Mouse (Mus musculus) gastrocnemius, adult 2 months (tissue): ENCODE measurements around the gene Stxbp1. TPM values are rescaled to one million over a fixed set of nuclear protein-coding genes. Genes with fewer than 3 reads are reported as not detected.

ENCODE experiments used
- DNase-seq: peaks from one replicate; pipeline ENCODE4 v3.0.0; 2022
- H3K27ac ChIP-seq: fragments of 200-600 bp; 2 replicates; pipeline ENCODE4 v1.8.1; 2022; ENCODE audit warnings: mild to moderate bottlenecking
- H3K4me3 ChIP-seq: fragments of 200-600 bp; 2 replicates; pipeline ENCODE4 v1.8.1; 2022; ENCODE audit warnings: mild to moderate bottlenecking, moderate library complexity
- CTCF ChIP-seq: fragments of 200-600 bp; IDR thresholded peaks from 2 replicates; pipeline ENCODE4 v1.8.1; 2022; ENCODE audit warnings: antibody characterized with exemption, mild to moderate bottlenecking, moderate library complexity
- intact Hi-C: fragments of 180-260 bp; cut with DNase I; formaldehyde crosslinking; loops from one replicate; pipeline ENCODE4 v1.15.1; 2025
- total RNA-seq, 2 experiments: library from RNA; stranded (reverse); gene quantifications; 2 replicates each; pipeline ENCODE4 v1.2.3; 2021

The Stxbp1 gene
- total RNA-seq, 2 experiments from 2014 or later: 2.0 to 3.9 TPM

DNA sequence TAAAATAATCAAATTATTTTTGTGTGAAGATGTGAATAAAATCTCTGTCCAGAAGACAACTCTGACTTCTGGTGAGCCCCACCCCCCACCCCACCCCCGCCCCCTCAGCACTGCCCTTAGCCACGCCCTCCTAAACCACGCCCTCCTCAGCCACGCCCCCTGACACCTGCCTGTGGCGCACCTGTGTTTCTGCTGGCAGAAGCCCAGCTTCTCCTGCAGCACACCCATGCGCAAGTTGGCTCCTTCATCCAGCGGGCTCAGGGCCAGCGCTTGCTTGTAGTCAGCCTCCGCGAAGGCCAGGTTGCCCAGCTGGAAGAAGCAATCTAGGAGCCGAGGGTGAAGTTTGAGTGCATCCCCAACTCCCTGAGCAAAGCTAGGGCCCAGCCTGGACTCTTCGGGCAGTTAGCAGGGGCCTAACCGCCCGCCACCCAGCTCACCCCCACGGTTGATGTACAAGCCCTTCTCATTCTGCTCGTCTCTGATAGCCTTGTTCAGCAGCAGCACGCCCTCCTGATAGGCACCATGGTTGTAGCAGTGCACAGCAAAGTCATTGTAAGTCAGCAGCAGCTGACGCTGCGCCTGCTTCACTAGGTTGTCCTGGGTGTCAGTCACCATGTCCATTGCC is 78.3 kb downstream of the Stxbp1 start:
- TF ChIP-seq CTCF: no peak
- no peak for DNase-seq
- Histone ChIP-seq H3K27ac (no peak overlapping the region), H3K4me3 (no peak overlapping the region)
- intact Hi-C loops: no loop called here

DNA sequence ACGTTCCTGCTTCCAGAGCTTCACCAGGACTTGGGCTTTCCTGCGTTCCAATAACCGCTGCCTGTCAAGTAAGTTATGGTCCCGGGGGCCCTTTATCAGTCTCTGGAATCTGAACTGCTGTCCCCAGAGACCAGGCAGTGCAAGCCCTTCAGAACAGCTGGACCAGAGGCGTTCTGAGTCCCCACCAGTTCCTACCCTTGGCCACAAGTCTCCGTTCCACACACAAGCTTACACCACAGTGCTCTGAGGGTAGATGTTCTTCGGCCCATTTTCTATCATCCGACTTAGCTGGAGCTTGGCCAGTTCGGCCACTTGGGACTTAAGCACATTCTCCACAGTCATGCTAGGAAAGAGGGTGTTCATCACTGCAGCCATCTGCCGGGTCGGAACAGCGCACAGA is 79.8 kb downstream of the Stxbp1 start:
- Histone ChIP-seq H3K4me3 (no peak overlapping the region), H3K27ac (no peak overlapping the region)
- TF ChIP-seq CTCF: no peak
- intact Hi-C loops: no loop called here
- DNase-seq: no peak

DNA sequence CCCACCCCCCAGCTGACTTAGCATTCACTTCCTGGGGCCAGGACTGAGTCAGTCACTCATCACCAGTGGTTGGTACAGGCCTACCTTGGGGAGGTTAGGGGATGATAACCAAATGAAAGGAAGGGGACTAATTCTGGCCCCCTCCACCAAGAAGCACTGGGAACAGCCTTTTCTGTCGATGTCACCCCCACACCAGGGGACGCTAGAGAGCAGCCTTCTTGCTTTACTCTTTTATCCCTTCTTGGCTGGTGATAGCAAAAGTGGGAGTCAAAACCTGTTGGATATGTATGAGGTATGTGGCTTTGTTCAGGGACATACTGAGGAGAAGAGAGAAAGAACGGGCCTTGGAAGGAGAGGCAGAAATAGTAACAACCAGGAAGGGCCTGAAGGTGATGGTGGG is 83.7 kb downstream of the Stxbp1 start:
- TF ChIP-seq CTCF: no peak
- Histone ChIP-seq H3K27ac (no peak overlapping the region), H3K4me3 (no peak overlapping the region)
- intact Hi-C loops: no loop called here
- DNase-seq: no peak

DNA sequence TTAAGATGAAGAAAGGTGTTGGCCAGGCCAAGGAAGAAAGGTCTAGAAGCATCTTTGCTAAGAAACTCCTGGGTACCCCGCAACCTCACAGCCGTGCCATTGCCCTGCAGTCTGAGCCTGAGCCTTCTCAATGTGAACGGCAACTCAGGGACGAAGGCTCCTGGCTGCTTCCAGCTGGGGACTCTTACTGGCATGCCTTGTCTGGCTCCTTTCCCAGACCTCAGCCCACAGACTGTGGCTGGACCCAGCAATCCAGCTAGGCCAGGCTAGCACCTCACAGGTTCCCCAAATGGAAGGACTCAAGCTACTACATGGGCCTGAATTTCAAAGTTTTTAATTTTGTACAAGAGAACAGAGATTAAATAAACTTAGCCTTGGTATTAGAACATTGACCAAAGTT is 85.2 kb downstream of the Stxbp1 start:
- intact Hi-C loops: no loop called here

DNA sequence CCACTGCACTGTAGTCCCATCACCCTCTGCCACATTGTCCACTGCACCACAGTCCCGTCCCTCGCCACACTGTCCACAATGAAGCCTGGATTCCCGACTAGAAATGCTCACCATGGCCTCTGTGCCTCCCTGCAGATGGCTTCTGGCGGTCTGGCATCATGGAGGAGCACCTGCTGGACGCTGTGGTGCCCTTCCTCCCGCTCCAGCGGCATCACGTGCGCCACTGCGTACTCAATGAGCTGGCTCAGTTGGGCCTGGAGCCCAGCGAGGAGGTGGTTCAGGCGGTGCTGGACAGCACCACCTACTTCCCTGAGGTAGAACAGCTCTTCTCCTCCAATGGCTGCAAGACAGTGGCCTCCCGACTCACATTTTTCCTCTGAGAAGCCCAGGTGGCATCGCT is 85.7 kb downstream of the Stxbp1 start:
- H3K4me3 ChIP-seq: no peak overlapping the region
- TF ChIP-seq CTCF: no peak
- no peak for DNase-seq
- intact Hi-C loops: no loop called here
- H3K27ac ChIP-seq: no peak overlapping the region

More for the DNA sequence above, 85.2 kb downstream of the Stxbp1 start:
- Histone ChIP-seq H3K27ac (no peak overlapping the region), H3K4me3 (no peak overlapping the region)
- no peak for DNase-seq
- TF ChIP-seq CTCF: no peak

DNA sequence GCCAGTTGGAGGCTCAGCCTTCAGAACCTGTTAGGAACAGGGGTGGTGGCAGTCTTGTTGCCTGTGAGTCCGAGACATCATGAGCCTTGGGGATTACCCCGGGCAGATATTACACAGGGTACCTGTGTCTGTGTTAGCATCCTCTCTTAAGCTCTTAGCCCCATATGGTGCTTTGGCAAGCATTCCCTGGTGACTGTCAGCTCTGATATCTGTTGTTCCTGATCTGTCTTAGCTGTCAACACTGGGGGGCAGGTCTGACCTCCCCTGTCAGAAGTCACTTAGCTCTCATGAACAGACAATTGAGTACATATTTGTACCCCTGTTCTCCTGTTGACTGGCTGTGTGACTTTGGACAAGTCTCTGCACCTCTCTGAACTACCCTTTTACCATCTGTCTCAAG is 88.0 kb downstream of the Stxbp1 start:
- Histone ChIP-seq H3K27ac (no peak overlapping the region), H3K4me3 (no peak overlapping the region)
- intact Hi-C loops: no loop called here
- no peak for DNase-seq
- TF ChIP-seq CTCF: no peak

DNA sequence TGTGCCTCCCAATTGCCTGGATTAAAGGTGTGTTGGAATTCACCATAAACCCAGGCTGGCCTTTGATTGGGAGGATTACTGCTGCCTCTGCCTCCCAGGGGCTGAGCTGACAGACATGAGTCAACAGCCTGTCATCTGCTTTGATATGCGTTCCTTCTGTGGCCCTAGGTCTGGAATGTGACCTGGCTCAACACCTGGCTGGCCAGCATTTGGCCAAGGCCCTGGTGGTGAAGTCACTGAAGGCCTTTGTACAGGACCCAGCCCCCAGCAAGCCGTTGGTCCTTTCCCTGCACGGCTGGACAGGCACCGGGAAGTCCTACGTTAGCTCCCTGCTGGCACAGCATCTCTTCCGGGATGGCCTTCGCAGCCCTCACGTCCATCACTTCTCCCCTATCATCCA is 88.5 kb downstream of the Stxbp1 start:
- TF ChIP-seq CTCF: no peak

DNA sequence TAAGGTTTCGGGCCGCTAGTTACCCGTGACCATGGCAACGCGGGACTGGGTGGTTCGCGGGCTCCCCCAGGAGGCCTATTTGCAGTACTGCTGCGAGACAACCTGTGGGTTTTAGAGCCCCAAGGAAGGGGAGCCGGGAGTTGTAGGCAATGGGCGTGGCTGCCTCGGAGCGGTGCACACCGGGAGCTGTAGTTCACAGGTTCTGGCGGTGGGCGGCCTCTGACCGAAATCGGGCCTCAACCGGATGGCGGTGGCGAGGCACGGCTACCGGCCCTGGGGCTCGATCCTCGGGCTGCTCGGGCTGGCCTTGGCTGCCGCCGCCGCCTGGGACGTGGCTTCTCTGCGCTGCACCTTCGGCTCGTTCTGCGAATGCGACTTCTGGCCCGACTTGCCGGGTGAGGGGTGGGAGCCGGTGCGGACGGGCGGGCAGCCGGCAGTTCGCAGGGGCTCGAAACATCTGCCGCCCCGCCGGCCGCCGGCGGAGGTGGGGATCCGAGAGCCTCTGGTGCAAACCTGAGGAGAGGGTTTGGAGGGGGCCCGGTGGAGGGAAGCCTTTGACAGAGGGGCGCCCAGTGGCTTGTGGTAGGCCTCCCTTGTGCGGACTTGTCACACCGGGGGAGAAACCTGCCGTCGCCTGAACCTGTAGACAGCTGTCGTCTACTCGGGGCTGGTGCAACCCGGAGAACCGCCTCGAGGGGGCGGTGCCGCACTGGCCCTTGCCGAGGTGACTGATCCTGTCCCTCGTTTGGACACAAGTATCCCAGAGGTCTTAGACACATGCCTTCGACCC is 89.8 kb downstream of the Stxbp1 start, which contains the start of gene Tor2a:
Gene Tor2a (plus strand): TSS at position 179 of the 790 bp plus-strand sequence.
- intact Hi-C loops: loop anchor here (1.0 kb wide), 1 partner anchor 43 kb away; no protein-coding TSS in a partner anchor
- TF ChIP-seq CTCF: peak; percentile 98
- peak; percentile 98 for DNase-seq
- Histone ChIP-seq H3K4me3 (peak within 1 kb of the TSS; percentile 93), H3K27ac (peak within 1 kb of the TSS; percentile 90)

More for the DNA sequence above, 88.5 kb downstream of the Stxbp1 start:
- H3K4me3 ChIP-seq: no peak overlapping the region
- no peak overlapping the region for H3K27ac ChIP-seq
- intact Hi-C loops: no loop called here
- DNase-seq: no peak

DNA sequence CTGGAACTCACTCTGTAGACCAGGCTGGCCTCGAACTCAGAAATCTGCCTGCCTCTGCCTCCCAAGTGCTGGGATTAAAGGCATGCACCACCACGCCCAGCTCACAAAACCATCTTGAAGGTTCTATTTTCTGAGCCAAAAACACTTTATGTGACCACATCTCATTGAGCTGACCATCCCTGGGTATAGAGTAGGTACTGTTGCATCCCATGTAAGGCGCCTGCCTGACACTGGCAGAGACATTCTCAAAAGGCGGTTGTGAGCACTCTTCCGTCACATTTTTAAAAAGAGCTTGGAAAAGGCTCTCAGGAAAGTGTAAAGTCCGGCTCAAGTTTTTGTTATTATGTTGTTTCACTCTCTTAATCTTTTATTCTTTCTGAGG is 90.4 kb downstream of the Stxbp1 start:
- intact Hi-C loops: loop anchor here (1.0 kb wide), 1 partner anchor 42 kb away; no protein-coding TSS in a partner anchor
- Histone ChIP-seq H3K27ac (peak overlapping the region; percentile 46; the same call in 1 of the 2 replicates), H3K4me3 (peak overlapping the region; percentile 93)
- TF ChIP-seq CTCF: no peak
- DNase-seq: no peak

DNA sequence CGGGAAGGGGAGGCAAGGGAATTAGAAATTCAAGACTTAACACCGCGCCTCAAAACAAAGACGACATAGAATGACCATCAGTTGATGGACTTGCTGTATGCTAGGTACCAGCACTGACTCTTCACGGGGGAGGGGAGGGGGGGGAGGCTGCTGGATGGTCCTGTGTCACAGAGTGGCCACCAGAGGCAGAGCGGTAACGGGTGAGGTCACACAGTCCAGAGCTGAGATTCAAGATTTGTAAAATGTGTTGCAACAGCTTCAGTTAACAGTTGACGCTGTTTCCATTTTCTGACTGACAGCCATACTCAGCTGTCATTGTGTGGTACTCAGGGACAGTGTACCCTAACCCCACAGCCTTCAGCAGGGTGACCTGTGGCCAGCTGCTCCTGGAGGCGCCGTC is 94.9 kb downstream of the Stxbp1 start:
- no peak overlapping the region for H3K4me3 ChIP-seq
- no peak for DNase-seq
- H3K27ac ChIP-seq: no peak overlapping the region
- intact Hi-C loops: no loop called here
- TF ChIP-seq CTCF: no peak

DNA sequence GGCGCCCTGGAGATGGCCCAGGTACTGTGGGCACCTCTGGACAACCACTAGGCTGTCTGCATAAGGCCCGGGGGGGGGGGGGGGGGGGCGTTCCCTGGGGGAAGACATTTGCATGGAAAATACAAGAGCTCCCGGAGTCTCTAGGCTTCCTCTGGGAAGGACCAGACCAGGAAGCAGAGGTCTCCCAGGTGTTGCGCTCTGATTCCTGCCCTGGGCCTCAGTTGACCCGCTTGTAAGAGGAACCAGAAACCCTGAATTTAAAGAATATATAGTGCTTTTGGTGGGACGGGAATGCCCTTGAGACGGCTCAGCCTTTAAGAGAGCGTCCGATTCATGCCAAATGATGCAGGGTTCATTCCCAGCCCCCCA is 95.4 kb downstream of the Stxbp1 start:
- DNase-seq: no peak
- no peak overlapping the region for H3K27ac ChIP-seq
- H3K4me3 ChIP-seq: peak overlapping the region; percentile 31; the same call in 1 of the 2 replicates
- intact Hi-C loops: no loop called here
- no peak for TF ChIP-seq CTCF

DNA sequence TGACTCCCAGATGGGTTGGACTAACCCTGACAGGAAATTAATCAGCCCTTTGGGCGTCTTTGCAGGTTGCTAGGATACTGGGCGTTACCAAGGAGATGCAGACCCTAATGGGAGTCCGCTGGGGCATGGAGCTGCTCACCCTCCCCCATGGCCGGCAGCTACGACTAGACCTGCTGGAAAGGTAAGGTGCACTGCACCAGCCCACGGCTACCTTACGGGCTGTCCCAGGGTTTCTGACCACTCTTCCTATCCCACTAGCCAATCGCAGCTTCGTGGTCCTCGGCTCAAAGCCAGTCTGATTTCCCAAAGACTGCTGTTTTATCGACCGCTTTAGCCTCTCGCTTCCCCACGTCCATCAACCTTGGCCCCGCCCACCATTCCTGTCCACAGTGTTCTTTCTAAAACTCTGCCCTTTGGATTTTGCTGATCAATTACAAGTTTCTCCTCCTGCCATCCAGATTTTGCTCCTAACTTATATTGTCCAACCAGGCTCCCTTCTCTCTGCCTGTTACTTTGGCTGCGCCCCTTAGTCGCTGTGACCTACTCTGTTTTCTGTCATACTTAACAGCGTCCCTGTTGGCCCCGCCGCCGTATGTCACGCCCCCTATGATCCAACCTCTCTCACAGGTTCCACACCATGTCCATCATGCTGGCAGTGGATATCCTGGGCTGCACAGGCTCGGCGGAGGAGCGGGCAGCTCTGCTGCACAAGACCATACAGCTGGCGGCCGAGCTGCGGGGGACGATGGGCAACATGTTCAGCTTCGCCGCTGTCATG is 96.0 kb downstream of the Stxbp1 start:
- Histone ChIP-seq H3K27ac (no peak overlapping the region), H3K4me3 (peak overlapping the region; percentile 31)
- no peak for TF ChIP-seq CTCF
- intact Hi-C loops: no loop called here
- DNase-seq: no peak

DNA sequence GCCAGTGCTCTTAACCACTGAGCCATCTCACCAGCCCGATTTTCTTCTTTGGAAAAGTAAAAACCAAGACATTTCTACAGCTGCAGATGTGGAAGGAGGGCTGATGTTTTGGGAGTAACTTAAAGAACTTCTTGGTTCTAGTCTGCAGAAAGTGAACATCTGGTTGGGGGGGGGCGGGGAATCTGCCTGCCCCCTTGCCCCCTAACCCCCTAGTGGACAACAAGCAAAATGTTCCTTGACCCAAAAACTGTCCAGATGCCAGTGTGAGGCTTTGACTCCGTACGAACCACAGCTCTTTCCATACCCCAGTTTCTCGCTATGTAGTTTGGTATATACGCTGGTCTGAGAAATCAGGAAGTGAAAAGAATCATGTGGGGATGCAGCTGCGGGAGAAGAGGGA is 96.8 kb downstream of the Stxbp1 start:
- Histone ChIP-seq H3K4me3 (no peak overlapping the region), H3K27ac (no peak overlapping the region)
- intact Hi-C loops: no loop called here
- TF ChIP-seq CTCF: peak; percentile 9
- DNase-seq: no peak
